Mouse (Mus musculus) G1E (cell line): ENCODE measurements around the gene Cenpf. TPM values are rescaled to one million over a fixed set of nuclear protein-coding genes. Genes with fewer than 3 reads are reported as not detected.

Experiments
- ATAC-seq: 2 replicates; pipeline ENCODE4 v1.8.0; 2016; ENCODE audit warnings: mild to moderate bottlenecking; ENCODE audit not compliant: insufficient number of reproducible peaks, poor library complexity, low FRiP score, severe bottlenecking; ENCODE audit errors: extremely low read depth
- DNase-seq: peaks from one replicate; pipeline ENCODE4 v3.0.0; 2012; ENCODE audit warnings: low spot score
- H3K27me3 ChIP-seq: 2 replicates; pipeline ENCODE4 v1.6.1; 2012; ENCODE audit warnings: mild to moderate bottlenecking, low read length, inconsistent platforms; ENCODE audit not compliant: insufficient read depth
- H3K36me3 ChIP-seq: replicated peaks from 2 replicates; pipeline ENCODE3; 2012; ENCODE audit warnings: mild to moderate bottlenecking, inconsistent platforms
- H3K4me1 ChIP-seq: 2 replicates; pipeline ENCODE4 v1.6.1; 2012; ENCODE audit warnings: low read depth, low read length, inconsistent platforms, mixed read lengths; ENCODE audit not compliant: insufficient read depth
- H3K4me3 ChIP-seq: 2 replicates; pipeline ENCODE4 v1.5.1; 2012; ENCODE audit warnings: low read depth, mild to moderate bottlenecking, inconsistent platforms, low read length, moderate library complexity, mixed read lengths
- H3K9me3 ChIP-seq: replicated peaks from 2 replicates; pipeline ENCODE4 v1.6.1; 2012; ENCODE audit warnings: inconsistent platforms
- CTCF ChIP-seq: IDR thresholded peaks from 2 replicates; pipeline ENCODE4 v1.5.1; 2012; ENCODE audit warnings: low read depth, low read length, inconsistent platforms, mixed read lengths
- GATA1 ChIP-seq: IDR thresholded peaks from 2 replicates; pipeline ENCODE4 v1.6.1; 2012; ENCODE audit warnings: borderline replicate concordance, low read length, inconsistent platforms, mixed read lengths
- GATA2 ChIP-seq: IDR thresholded peaks from 2 replicates; pipeline ENCODE4 v1.6.1; 2012; ENCODE audit warnings: low read depth, low read length, inconsistent platforms, borderline replicate concordance
- POLR2AphosphoS5 ChIP-seq: IDR thresholded peaks from 2 replicates; pipeline ENCODE4 v1.6.1; 2012; ENCODE audit warnings: low read depth, low read length, inconsistent platforms; ENCODE audit not compliant: insufficient replicate concordance
- TAL1 ChIP-seq: conservative IDR thresholded peaks from 2 replicates; pipeline ENCODE4 v1.6.1; 2012; ENCODE audit warnings: low read depth, low read length, inconsistent platforms, mixed read lengths
- polyA plus RNA-seq: library from polyadenylated mRNA; stranded (reverse); fragments of >175 nt; gene quantifications from 2 replicates; pipeline ENCODE4 v1.2.3, GENCODE M21; 2012
- total RNA-seq, 2 experiments: library from RNA; stranded (forward) in 1 of 2; stranded (reverse) in 1 of 2; fragments of 200-1000 nt in 1 of 2; fragments of >200 nt in 1 of 2; fragmentation: Nextera tagmentation in 1 of 2; gene quantifications; 2 replicates each; pipeline ENCODE4 v1.2.3; 2014 to 2017

The Cenpf gene
- total and polyA plus RNA-seq, 3 experiments = 3.6 to 115 (median 42.3) TPM

DNA sequence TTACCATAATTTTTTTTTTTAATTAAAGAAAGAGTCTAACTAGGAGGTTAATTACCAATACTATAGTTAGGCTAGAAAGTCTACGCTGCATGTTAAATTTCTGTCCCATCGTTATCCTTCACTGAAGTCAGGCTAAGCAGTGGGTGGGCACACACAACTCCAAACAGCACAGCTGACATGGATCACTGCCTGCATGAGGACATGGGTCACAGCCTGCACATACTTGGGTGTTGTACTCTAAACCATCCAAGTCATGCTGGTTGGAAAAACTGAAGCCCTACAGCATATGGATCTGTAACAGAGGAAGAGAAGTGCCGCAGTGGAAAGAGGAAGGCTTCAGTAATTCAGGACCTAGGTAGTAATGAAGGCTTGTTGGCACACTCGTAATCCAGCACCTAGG is 76.1 kb downstream of the Cenpf start:
- Histone ChIP-seq H3K4me3 (no peak overlapping the region), H3K36me3 (no peaks in the 10 kb centered on the region), H3K9me3 (peaks cover 53% of the 10 kb centered on the region), H3K27me3 (no peaks in the 10 kb centered on the region), H3K4me1 (no peaks in the 10 kb centered on the region)
- DNase-seq (no peak), ATAC-seq (no peak)
- TF ChIP-seq GATA2 = no peak
- TF ChIP-seq CTCF = no peak
- TF ChIP-seq POLR2AphosphoS5 = no peak
- TF ChIP-seq TAL1 = no peak
- no peak for TF ChIP-seq GATA1

DNA sequence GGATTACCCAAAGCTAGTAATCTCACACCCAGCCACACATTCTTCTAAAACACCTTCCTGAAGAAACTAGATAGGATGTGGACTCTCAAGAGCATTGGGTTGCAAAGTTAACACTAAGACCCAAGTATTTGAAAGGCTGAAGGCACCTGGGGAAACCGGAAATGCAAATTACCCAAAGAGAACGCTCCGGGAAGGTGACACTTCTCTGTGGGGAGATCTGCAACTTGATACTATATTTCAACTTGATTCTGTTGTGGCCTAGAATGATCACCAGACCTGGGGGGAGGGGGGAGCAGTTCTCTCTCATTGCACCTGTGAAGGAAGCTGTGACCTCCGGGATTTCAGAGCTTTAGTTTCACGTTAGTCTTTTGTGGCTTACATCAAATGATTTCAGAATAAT is 79.2 kb downstream of the Cenpf start:
- Histone ChIP-seq H3K27me3 (no peaks in the 10 kb centered on the region), H3K36me3 (no peaks in the 10 kb centered on the region), H3K9me3 (peaks cover 45% of the 10 kb centered on the region), H3K4me1 (no peaks in the 10 kb centered on the region), H3K4me3 (no peak overlapping the region)
- TF ChIP-seq CTCF = no peak
- no peak for TF ChIP-seq POLR2AphosphoS5
- no peak for TF ChIP-seq GATA2
- DNase-seq (no peak), ATAC-seq (no peak)

DNA sequence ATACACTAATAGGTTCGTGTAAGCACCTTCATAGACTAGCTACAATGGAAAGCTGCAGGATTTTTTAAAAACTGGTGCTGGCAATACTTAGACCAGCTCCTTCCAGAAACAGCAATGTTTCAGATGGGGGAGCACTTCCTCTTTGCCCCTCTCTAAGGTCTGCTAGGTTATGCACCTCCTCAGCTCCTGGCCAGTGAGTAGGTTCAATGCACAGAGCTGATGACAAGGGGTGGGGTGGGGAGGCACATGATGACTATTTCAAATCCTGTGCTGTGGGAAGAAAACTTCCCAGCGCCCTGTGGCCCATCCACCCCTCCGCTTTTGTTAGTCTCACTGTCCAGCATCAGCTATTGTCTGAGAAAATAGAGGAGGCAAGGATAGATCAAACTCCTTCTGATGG is 79.8 kb downstream of the Cenpf start:
- H3K36me3 ChIP-seq = no peaks in the 10 kb centered on the region
- ATAC-seq (no peak), DNase-seq (no peak)
- H3K27me3 ChIP-seq = no peaks in the 10 kb centered on the region
- TF ChIP-seq GATA1 = no peak
- TF ChIP-seq CTCF = no peak
- TF ChIP-seq POLR2AphosphoS5 = no peak
- TF ChIP-seq TAL1 = no peak
- TF ChIP-seq GATA2 = no peak
- H3K4me3 ChIP-seq = no peak overlapping the region
- peaks cover 48% of the 10 kb centered on the region for H3K9me3 ChIP-seq
- no peaks in the 10 kb centered on the region for H3K4me1 ChIP-seq

DNA sequence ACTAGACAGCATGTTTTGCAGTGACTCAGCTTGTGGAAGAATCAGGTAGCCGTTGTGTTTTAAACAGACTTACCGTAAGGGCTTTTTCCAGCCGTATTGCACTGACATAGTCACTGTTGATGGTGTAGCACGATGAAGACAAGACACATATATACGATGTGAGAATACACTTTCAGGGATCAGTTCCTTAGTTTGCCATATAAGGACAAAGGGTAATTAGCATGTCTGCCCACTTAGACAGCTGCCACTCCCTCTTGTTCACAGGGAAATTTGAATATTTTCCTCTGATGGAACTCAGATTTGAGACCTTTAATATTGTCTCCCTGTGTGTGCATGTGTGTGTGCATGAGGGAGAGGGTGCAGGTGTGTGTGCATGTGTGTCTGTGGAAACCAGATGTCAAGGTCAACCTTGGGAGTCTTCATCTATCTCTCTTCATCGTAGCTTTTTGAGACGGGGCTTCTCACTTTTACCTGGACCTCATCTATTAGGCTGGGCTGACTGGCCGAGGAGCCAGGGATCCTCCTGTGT is 82.2 kb downstream of the Cenpf start:
- no peak overlapping the region for H3K4me3 ChIP-seq
- no peaks in the 10 kb centered on the region for H3K4me1 ChIP-seq
- DNase-seq (no peak), ATAC-seq (no peak)
- TF ChIP-seq GATA1 = no peak
- TF ChIP-seq GATA2 = no peak
- TF ChIP-seq CTCF = no peak
- no peak for TF ChIP-seq POLR2AphosphoS5
- no peak for TF ChIP-seq TAL1
- no peaks in the 10 kb centered on the region for H3K36me3 ChIP-seq
- H3K27me3 ChIP-seq = no peaks in the 10 kb centered on the region
- H3K9me3 ChIP-seq = peaks cover 50% of the 10 kb centered on the region

DNA sequence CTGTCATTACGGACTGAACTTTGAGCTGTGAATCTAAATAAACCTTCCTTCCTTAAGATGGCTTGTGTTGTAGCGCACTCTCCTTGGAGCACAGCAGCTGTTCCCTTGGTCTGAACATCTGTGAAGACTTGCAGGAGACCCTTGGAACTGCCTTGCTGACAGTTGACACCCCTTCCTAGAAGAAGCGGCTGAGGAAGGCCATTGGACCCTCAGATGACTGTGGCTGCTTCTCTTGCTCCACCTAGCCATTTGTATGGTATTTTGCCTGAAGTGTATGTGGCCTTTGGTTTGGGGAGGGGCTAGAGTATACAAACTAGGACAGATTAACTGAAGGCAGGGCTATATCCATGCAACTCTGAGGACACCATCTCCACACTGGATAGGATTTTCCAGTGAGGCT is 90.8 kb downstream of the Cenpf start:
- Histone ChIP-seq H3K36me3 (no peaks in the 10 kb centered on the region), H3K4me3 (no peak overlapping the region), H3K27me3 (no peaks in the 10 kb centered on the region), H3K9me3 (peaks cover 23% of the 10 kb centered on the region), H3K4me1 (no peaks in the 10 kb centered on the region)
- no peak for TF ChIP-seq TAL1
- TF ChIP-seq GATA1 = no peak
- no peak for TF ChIP-seq GATA2
- TF ChIP-seq POLR2AphosphoS5 = no peak
- no peak for TF ChIP-seq CTCF
- no peak for ATAC-seq
- DNase-seq = no peak

Other genes starting within 250 kb of the Cenpf start
- not detected in 2 replicates for gene Ptpn14, start 40.2 kb upstream of the Cenpf start, total RNA-seq (2014; fragmentation: Nextera tagmentation)
- gene Ptpn14, start 40.2 kb upstream of the Cenpf start, total RNA-seq (2017) = 0.11 and 0.17 TPM in 2 replicates
- gene Ptpn14, start 40.2 kb upstream of the Cenpf start, polyA plus RNA-seq = not detected in 2 replicates
- gene Smyd2, start 234.3 kb upstream of the Cenpf start, total RNA-seq (2014; fragmentation: Nextera tagmentation) = not detected in 2 replicates
- not detected in 2 replicates for gene Smyd2, start 234.3 kb upstream of the Cenpf start, total RNA-seq (2017)
- gene Smyd2, start 234.3 kb upstream of the Cenpf start, polyA plus RNA-seq = not detected in 2 replicates